Mouse (Mus musculus) thymus, postnatal 0 days (tissue): ENCODE results near the gene Kdm4c. TPM values are rescaled to one million over a fixed set of nuclear protein-coding genes. Genes with fewer than 3 reads are reported as not detected.
A peak's percentile ranks its signal among the peaks of the same experiment; 100 is the strongest.
"Not testable (repeated sequence)": the region's sequence is repeated elsewhere in the genome, so short reads cannot be mapped to it uniquely, and the experiment has no call there.

Experiments used
- DNase-seq: peaks from one replicate; pipeline ENCODE4 v3.0.0-alpha.2; 2015; ENCODE audit warnings: low spot score
- polyA plus RNA-seq: library from polyadenylated mRNA; unstranded; fragments of >200 nt; fragmentation: Nextera tagmentation; extraction: Ambion mirVana; gene quantifications from 2 replicates; pipeline ENCODE4 v1.2.1, GENCODE M21; 2015

Kdm4c gene
- polyA plus RNA-seq: 16.1 and 17.2 TPM in 2 replicates

DNA sequence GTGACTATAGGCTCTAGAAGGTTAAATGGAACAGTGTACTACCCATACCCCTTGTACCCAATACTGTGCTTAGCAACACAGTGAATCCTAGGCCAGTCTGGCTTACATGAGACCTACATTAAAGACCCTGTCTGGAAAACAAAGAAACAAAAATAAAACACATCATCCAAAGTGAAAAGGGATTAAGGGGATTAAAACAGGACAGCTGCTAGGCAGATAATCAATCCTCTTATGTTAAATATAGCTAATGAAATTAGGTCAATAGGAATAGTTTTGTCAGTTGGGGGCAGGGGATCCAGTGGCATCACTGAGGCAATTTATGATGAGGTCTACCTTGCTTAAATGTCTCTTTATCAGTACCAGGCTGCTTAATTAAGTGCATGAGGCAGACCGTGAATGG is at the start of gene Kdm4c:
Gene Kdm4c, plus strand, starts transcription at position 322 of the 400 bp plus-strand sequence.
- no peak for DNase-seq

DNA sequence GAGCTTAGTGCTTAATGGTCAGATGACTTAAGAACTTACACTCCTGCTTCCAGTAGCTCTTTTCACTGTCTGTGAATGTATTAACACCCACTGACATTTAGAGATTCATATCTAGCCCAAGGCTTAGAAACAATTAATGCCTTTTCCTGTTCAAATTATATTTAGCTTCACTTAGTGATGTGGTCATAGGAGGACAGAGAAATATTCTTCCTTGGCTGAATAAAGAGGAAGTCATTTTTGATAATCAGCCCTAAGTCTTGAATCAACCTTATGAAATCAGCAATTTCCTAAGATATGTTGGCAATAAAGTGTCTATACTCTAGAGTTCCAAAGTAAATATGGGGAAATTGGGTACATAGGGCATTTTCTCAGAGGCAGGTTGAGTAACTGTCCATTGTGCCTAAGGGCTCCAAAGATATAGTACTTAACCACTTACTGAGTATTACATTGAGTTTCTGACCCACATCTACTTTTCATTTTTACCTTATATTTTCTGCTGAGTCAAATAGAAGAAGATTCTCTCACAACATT is 41.0 kb upstream of the Kdm4c start:
- DNase-seq: no peak

DNA sequence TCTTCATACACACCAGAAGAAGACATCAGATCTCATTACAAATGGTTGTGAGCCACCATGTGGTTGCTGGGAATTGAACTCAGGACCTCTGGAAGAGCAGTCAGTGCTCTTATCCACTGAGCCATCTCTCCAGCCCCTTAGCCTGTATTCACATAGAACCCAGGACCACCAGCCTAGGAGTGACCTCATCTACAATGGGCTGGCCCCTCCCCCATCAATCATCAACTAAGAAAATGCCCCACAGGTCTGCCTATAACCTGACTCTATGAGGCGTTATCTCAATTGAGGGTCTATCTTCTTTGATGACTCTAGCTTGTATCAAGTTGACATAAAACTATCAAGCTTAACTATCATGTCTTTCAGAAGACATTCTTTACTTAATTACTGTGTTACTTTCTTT is 20.5 kb upstream of the Kdm4c start:
- DNase-seq: not testable (repeated sequence)

- DNase-seq: peak; percentile 31
These were observed 19.9 kb upstream of the Kdm4c start for GRCm38 (mm10) chr4:74222360-74222759.

DNA sequence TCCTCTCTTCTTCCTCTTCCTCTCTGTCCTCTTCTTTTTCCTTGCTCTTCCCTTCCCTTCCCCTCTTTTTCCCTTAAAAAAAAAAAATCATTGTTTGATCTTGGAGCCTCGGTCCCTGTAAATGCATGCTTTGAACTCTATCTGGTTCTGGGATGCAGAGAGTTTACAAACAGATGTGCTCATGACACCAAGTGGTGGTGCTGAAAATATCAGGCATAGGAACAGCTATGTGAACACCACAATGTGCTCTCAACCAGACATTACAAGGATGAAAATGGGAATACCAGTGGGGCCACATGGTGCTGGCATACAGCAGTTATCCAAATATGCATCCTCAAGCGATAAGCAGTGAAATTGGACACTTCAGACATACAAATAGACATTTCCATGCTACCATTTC is 18.1 kb upstream of the Kdm4c start:
- DNase-seq: no peak

DNA sequence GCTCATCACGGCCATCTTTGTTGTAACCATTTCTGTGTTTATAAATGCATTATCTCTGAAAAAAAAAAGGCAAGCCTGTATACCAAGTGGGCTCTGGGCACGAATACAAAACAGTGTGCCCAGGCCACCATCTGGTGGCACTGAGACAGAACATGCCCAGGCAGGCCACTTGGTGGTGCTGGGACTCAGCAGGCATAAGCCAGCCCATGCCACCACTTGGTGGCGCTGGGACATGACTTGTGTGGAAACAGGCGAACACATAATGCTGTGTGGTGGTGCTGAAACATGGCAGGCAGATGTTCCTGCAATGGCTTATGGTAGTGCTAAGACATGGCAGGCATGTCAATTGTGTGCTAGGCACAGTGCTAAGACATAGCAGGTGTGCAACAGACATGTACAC is 11.3 kb upstream of the Kdm4c start:
- DNase-seq: peak; percentile 47

DNA sequence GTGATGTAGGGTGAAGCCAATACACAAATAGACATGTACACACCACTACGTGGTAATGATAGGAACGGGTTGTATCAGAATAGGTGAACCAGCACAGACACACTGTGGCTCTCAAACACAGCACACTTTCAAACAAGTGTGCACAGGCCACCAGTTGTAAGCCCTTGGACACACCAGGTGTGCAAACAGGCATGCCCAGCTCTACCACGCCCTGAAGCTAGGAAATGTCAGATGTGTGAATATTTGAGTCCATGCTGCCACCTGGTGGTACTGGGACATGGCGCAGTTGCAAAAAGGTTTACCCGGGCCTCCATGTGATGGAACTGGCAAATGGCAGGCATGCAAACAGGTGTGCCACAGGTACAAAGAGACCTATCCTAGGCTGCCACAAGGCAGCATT is 10.9 kb upstream of the Kdm4c start:
- peak; percentile 55 for DNase-seq

- DNase-seq: no peak
These were observed 8.8 kb upstream of the Kdm4c start for GRCm38 (mm10) chr4:74233534-74233933.

DNA sequence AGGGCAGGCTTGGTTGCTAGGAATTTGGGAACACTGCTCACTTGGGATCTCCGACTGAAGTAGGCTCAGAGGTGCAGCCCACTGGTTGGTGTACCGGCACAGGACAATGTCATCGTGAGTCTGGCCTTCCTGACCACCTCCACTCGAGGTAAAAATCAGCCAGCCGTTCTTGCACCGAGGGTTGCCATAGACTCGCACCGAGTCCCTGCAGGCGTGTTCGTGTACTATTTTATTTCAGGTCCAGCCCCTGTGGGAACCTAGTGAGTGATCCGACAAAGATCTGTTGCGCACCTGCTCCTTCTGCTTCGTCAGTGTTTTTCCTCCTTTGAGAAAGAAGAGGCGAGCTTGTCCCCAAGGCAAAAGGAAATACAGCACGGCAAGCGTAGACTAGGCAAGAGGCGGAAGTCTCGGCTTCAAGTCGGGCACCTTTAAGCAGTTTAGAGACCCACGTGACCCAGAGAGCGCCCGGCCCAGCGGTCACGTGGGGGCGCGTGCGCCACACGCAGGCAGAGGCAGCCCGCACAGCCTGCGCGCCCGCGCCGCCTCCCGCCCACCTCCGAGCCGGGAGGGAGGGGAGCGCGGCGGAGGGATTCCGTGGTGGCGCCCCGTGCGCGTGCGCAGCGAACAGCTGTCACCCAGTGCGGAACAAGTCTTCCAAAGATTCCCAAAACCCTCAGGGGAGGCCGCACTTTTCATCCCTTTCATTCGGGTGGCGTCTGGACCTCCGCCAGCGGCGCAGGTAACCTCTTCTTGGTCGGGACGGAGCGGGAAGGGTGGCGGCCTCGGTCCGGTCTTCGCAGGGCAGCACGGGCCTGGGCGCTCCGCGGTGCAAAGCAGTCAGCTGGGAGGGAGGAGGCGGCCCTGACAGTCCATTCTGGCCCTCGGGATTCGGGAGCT is 9.3 kb downstream of the Kdm4c start:
- DNase-seq: peak; percentile 98

DNA sequence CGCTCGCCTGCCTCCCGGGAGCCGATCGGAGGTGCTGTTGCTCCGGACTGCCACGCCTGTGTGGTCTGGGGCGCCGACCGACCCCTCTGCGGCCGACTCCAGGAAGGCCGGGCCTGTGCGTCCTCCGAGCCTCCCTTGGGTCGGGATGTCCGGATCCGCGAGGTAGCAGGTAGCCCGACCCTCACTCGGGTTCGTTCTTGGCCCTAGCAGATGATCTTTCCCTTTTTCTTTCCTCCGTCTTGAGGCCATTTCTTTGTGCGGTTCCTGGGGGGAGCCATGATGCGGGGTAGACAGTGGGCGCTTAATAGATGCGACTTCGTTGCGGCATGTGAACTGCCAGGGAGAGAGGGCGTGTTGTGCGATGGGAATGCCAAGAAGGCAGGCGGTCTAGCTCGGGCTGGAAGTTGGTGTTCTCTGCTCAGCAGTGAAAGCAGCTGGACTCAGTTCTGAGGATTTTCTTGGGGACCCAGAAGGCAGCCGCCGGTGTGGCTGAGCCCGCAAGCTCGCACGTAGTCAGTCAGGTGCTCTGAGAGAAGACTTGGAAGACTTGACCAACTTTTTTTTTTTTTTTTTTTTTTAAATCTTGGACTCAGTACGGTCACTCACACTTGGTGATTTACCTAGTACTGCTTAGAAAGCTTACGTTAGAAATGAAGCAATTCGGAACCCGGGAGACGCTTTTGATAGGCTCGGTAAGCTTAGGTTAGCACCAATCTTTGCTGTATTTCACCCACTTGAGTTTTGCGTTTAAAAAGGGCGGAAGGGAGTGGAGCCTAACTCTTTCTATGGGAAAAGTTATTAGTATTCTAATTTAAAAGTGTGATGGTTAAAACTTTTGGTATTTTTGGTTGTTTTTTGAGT is 10.2 kb downstream of the Kdm4c start:
- DNase-seq: peak; percentile 40

DNA sequence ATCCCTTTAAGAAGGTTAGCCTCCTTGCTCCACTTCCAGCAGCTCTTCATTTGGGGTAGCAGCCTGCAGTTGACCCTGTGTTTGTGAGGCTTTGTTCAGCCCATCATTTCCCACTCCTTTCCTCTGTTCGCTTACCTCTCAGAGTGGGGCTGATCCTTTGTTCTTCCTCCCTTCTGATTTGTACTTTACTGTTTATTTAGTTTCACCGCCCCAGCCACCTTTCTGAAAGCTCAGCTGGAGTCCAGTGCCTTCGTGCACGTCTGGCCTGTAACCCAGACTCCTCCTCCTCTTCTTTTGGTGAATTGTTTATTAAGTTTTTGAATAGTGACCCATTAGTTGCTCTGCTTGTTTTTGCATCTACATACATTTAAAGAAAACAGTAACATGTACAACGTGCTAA is 15.6 kb downstream of the Kdm4c start:
- DNase-seq: no peak

DNA sequence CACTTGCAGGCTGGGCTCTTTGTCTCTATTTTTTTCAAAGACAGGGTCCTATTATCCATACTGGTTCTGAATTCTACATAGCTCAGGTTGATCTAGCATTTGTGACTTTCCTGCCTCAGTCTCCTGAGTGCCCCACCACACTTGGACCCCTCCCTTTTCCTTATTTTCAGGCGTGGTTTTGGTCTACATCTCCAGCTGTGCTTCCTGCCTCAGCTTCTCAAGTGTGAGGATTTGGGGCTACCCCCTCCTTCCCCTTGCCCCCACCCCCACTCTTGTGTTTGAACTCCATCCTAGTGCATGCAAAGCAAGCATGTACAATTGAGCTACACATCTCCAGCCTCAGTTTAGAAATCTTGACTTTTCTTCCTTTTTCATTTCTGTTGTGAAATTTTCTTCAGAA is 16.2 kb downstream of the Kdm4c start:
- DNase-seq: no peak

GRCm38 (mm10) chr4:74259331-74259730 is 17.0 kb downstream of the Kdm4c start:
- DNase-seq: no peak

DNA sequence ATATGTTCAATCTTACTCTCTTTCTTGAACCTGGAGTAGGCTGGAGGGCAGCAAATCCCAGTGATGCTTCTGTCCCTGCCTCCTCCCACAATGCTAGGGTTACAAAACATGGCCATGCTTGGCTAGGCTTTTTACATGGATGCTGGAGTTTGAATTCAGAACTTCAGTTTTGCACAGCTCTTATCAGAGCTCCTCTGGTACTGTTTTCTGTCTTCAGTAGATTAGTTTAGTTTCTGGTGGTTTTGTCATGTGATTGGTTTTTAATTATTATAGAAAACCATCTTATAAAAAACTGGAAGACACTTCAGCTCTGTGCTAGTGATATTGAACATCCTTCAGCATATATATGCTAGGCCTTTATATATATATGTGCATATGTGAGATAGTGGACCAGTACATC is 19.6 kb downstream of the Kdm4c start:
- DNase-seq: no peak

DNA sequence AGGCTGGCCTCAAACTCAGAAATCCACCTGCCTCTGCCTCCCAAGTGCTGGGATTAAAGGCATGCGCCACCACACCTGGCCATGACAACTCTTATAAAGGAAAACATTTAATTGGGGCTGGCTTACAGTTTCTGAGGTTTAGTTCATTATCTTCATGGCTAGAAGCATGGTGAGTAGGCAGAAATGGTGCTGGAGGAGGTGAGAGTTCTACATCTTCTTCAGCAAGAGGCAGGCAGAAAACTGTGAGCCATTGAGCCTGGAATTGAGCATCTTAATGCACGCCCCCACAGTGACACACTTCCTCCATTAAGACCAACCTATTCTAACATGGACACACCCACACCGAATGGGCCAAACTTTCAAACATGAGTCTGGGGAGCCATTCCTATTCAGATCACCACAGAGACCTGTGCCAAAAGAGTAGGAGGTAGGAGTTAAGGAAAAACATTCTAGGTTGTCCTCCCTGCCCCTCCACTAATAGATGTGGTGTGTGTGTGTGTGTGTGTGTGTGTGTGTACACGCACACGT is 22.2 kb downstream of the Kdm4c start:
- no peak for DNase-seq

- DNase-seq: no peak
These were observed 28.9 kb downstream of the Kdm4c start for GRCm38 (mm10) chr4:74271180-74271579.

- DNase-seq: no peak
These were observed 35.2 kb downstream of the Kdm4c start for GRCm38 (mm10) chr4:74277486-74277885.

DNA sequence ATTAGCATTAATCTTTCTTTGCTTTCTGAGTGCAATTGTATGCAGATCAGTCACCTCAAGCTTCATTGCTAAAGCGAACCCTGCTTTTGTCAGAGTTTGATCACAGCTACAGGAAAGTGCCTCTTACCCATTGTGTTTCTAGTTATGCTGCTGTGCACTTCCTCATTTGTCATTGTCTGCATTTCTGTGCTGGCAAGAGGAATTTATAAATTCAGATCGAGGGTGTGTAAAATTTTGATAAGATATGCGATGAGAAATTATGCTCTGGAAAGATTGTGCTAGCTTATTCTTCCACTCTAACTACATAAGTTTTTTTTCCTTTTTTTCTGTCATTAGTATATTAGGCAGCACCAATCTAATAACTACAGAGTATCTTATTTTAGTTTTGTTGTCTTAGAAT is 37.9 kb downstream of the Kdm4c start:
- no peak for DNase-seq

DNA sequence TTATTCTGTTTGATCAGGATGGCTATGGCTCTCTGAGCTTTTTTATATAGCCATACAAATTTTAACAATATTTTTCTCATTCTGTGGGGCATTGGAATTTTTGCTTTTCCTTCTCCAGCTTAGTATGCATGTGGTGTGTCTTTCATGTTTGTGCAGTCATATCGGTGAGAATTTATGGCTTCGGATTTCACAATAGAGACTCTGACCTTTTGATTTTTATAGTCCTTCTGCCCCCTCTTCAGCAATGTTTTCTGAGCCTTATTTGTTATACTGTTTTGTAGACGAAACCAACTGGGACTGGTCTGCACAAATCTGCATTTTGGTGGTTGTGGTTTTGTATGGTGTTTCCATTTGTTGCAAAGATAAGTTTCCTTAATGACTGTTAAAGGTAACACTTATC is 45.6 kb downstream of the Kdm4c start:
- no peak for DNase-seq

GRCm38 (mm10) chr4:74294726-74295125 is 52.4 kb downstream of the Kdm4c start:
- no peak for DNase-seq

GRCm38 (mm10) chr4:74305315-74306105 is 63.2 kb downstream of the Kdm4c start:
- DNase-seq: no peak
